ENCODE assay signal across 18 mouse cellular contexts in genomic region chr4:137831598-137831997, GRCm38 (mm10). TPM values are rescaled to one million over a fixed set of nuclear protein-coding genes. Genes with fewer than 3 reads are reported as not detected.
"Had no signal": no experiment of that assay in that cellular context is flagged by ENCODE, and none has a peak within 500 bp of the region (broad histone marks: within the 10 kb centered on the region; RNA-seq: fewer than 3 reads in every experiment).

No protein-coding gene starts in this region.

- DNase-seq: cerebellum, adult 2 months; cerebellum, adult 8-10 months; cerebellum, adult 9-10 months; cerebellum, adult 9-11 months; cerebellum, postnatal 10 days; cerebellum, postnatal 14 days; cerebellum, postnatal 25 days; cerebellum, postnatal 36 days; embryo, embryonic 11 days; forebrain, postnatal 0 days; gastrocnemius, adult 2 months; gastrocnemius, postnatal 10 days; gastrocnemius, postnatal 14 days; gastrocnemius, postnatal 25 days; gastrocnemius, postnatal 36 days; heart, adult 2 months had no signal

RNA-seq across cellular contexts. Expression of gene Alpl, which starts 35.4 kb away (rescaled TPM):
- total RNA-seq: common myeloid progenitor, adult 5-6 weeks; granulocyte monocyte progenitor cell, adult 5-6 weeks had no signal
